Mouse (Mus musculus): ENCODE measurements around the gene Ctxn2. TPM values are rescaled to one million over a fixed set of nuclear protein-coding genes. Genes with fewer than 3 reads are reported as not detected.
A peak's percentile ranks its signal among the peaks of the same experiment; 100 is the strongest.

Gene Ctxn2
- total and polyA plus RNA-seq, 2 experiments from 2014 or later: 16.1 to 47.7 TPM

DNA sequence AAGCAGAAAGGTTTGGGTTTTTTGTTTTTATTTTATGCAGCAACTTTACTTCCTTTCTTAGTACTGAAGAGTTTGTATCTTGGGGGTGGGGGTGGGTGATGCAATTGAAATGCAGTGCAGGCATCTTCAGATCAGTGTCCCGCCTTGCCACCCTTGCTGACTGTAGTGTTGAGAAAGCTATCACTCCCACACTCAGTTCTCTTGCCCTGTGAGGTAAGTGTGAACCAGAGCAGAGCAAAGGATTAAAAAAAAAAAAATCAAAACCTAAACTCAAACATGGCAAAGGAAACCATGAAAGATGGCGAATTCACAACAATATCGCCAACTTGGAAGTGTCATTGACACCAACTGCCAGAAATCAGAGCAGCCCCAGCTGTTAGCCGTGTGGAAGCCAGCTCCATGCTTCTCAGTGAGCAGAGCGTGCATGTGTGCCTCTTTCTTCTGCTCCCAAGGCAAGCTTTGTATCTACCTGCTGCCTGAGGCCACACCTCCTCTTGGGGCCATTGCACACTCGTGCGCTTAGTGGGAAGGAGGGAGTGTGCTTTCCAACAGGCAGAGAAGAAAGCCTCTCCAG, 41.8 kb downstream of the Ctxn2 start:
- H3K27me3 ChIP-seq (ENCODE audit: insufficient read depth, low read length): no peaks in the 10 kb centered on the region
- no peaks in the 10 kb centered on the region for H3K36me3 ChIP-seq (ENCODE audit: insufficient read depth, low read length)
- WGBS: 83% methylated on average over 7 of the region's 7 CpGs
- no peak overlapping the region for H3K4me2 ChIP-seq (ENCODE audit: low read depth, low read length, poor library complexity, severe bottlenecking)
- no peaks in the 10 kb centered on the region for H3K4me1 ChIP-seq (ENCODE audit: insufficient read depth, low read length)
- no peak for DNase-seq (ENCODE audit: low spot score)
- no peak overlapping the region for H3K9ac ChIP-seq (replicated peaks; ENCODE audit: low read length, poor library complexity, severe bottlenecking)
- ATAC-seq (ENCODE audit: low FRiP score): no peak
- no peak for TF ChIP-seq CTCF (IDR thresholded peaks at IDR 0.05)
- no peak overlapping the region for H3K4me3 ChIP-seq (ENCODE audit: low read depth, low read length)
- H3K9me3 ChIP-seq (ENCODE audit: low read length): no peaks in the 10 kb centered on the region
- H3K27ac ChIP-seq (ENCODE audit: low read depth, low read length): no peak overlapping the region

DNA sequence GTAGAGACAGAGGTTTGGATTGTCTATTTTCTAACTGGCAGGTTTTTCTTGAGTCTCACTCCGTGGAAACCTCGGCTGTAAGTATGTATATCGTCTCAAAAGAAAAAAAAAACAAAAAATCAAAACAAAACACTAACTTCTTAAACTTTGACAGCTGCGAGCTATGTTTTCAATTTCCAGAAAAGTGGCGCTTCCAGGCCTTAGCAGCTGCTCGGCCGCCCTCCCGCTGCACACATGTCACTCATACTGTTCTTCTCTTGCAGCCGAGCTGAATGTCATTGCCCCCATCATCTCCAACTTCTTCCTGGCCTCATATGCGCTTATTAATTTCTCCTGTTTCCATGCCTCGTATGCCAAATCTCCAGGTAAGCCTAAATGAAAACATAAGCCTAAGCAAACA, 51.4 kb downstream of the Ctxn2 start:
- TF ChIP-seq CTCF (IDR thresholded peaks at IDR 0.05): no peak
- no peaks in the 10 kb centered on the region for H3K9me3 ChIP-seq (ENCODE audit: low read length)
- no peak overlapping the region for H3K4me2 ChIP-seq (ENCODE audit: low read depth, low read length, poor library complexity, severe bottlenecking)
- 72% methylated on average over 11 of the region's 11 CpGs for WGBS
- H3K4me3 ChIP-seq (ENCODE audit: low read depth, low read length): no peak overlapping the region
- no peak overlapping the region for H3K27ac ChIP-seq (ENCODE audit: low read depth, low read length)
- H3K27me3 ChIP-seq (ENCODE audit: insufficient read depth, low read length): no peaks in the 10 kb centered on the region
- ATAC-seq (ENCODE audit: low FRiP score) (no peak), DNase-seq (ENCODE audit: low spot score) (no peak)
- H3K4me1 ChIP-seq (ENCODE audit: insufficient read depth, low read length): no peaks in the 10 kb centered on the region
- no peak overlapping the region for H3K9ac ChIP-seq (replicated peaks; ENCODE audit: low read length, poor library complexity, severe bottlenecking)
- no peaks in the 10 kb centered on the region for H3K36me3 ChIP-seq (ENCODE audit: insufficient read depth, low read length)

DNA sequence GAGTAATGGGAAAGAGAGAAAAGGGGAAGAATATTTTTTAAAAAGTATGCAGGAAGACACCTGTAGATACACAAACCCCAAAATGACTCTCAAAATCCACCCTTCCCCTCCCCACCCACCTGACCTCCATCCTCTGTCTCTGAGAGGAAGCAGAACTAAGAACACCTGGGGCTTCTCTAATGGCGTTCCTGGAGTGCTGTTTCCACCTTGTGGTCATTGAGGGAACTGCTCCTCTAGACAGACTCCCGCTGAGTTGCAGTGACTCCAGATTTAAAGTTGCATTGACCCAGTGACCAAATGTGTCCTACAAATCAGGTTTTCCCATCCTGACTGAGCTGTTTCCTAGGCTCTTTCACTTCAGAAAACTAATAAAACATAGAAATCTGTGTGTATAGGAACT, 52.7 kb downstream of the Ctxn2 start:
- H3K9ac ChIP-seq (replicated peaks; ENCODE audit: low read length, poor library complexity, severe bottlenecking): no peak overlapping the region
- WGBS: 4% methylated on average over 2 of the region's 2 CpGs

DNA sequence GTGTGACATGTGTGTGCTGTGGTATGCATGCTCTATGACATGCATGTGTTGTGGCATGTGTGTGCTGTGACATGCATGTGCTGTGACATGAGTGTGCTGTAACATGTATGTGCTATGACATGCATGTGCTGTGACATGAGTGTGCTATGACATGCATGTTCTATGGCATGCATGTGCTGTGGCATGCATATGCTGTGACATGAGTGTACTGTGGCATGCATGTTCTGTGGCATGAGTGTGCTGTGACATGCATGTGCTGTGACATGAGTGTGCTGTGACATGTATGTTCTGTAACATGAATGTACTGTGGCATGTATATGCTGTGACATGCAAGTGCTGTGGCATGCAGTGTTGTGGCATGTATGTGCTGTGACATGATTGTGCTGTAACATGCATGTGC, 56.4 kb downstream of the Ctxn2 start:
- no peak for TF ChIP-seq CTCF (IDR thresholded peaks at IDR 0.05)
- DNase-seq (ENCODE audit: low spot score) (no peak), ATAC-seq (ENCODE audit: low FRiP score) (no peak)
- Histone ChIP-seq H3K4me3 (ENCODE audit: low read depth, low read length) (no peak overlapping the region), H3K4me1 (ENCODE audit: insufficient read depth, low read length) (no peaks in the 10 kb centered on the region), H3K27ac (ENCODE audit: low read depth, low read length) (no peak overlapping the region), H3K36me3 (ENCODE audit: insufficient read depth, low read length) (no peaks in the 10 kb centered on the region), H3K4me2 (ENCODE audit: low read depth, low read length, poor library complexity, severe bottlenecking) (no peak overlapping the region), H3K9ac (replicated peaks; ENCODE audit: low read length, poor library complexity, severe bottlenecking) (no peak overlapping the region), H3K27me3 (ENCODE audit: insufficient read depth, low read length) (no peaks in the 10 kb centered on the region), H3K9me3 (ENCODE audit: low read length) (no peaks in the 10 kb centered on the region)

More for the DNA sequence above, 52.7 kb downstream of the Ctxn2 start:
- no peaks in the 10 kb centered on the region for H3K36me3 ChIP-seq (ENCODE audit: insufficient read depth, low read length)
- H3K4me2 ChIP-seq (ENCODE audit: low read depth, low read length, poor library complexity, severe bottlenecking): no peak overlapping the region
- H3K4me3 ChIP-seq (ENCODE audit: low read depth, low read length): no peak overlapping the region
- no peaks in the 10 kb centered on the region for H3K4me1 ChIP-seq (ENCODE audit: insufficient read depth, low read length)
- peak; percentile 98 for TF ChIP-seq CTCF (IDR thresholded peaks at IDR 0.05)
- no peaks in the 10 kb centered on the region for H3K27me3 ChIP-seq (ENCODE audit: insufficient read depth, low read length)
- H3K27ac ChIP-seq (ENCODE audit: low read depth, low read length): no peak overlapping the region
- peak; percentile 79 for DNase-seq (ENCODE audit: low spot score)
- no peaks in the 10 kb centered on the region for H3K9me3 ChIP-seq (ENCODE audit: low read length)
- ATAC-seq (ENCODE audit: low FRiP score): 0 out of 2 replicates have a peak, but pooled peaks have one; percentile 47

DNA sequence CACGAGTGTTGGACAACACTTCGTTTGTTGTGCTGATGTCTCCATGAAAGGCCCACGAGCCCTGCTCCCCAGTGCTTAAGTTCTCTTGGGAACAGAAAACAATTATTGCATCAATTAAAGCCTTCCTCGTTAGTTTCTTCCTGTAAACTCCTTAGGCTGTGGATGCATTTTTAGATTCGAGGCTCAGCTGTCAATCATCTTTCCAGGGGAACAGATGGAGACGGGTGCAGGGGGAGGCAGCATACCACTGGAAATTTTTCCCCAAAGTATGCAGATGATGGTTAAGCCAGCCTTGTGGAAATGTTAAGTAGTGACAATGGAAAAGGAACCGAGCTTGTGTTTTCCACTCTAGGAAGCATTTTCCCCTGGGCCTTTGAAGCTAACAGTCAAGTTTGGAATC, 60.3 kb downstream of the Ctxn2 start:
- H3K9ac ChIP-seq (replicated peaks; ENCODE audit: low read length, poor library complexity, severe bottlenecking): no peak overlapping the region
- H3K36me3 ChIP-seq (ENCODE audit: insufficient read depth, low read length): no peaks in the 10 kb centered on the region
- WGBS: 63% methylated on average over 7 of the region's 7 CpGs
- TF ChIP-seq CTCF (IDR thresholded peaks at IDR 0.05): no peak
- no peaks in the 10 kb centered on the region for H3K9me3 ChIP-seq (ENCODE audit: low read length)
- no peaks in the 10 kb centered on the region for H3K27me3 ChIP-seq (ENCODE audit: insufficient read depth, low read length)
- H3K4me1 ChIP-seq (ENCODE audit: insufficient read depth, low read length): no peaks in the 10 kb centered on the region
- H3K27ac ChIP-seq (ENCODE audit: low read depth, low read length): no peak overlapping the region
- H3K4me2 ChIP-seq (ENCODE audit: low read depth, low read length, poor library complexity, severe bottlenecking): no peak overlapping the region
- no peak for DNase-seq (ENCODE audit: low spot score)
- no peak overlapping the region for H3K4me3 ChIP-seq (ENCODE audit: low read depth, low read length)
- ATAC-seq (ENCODE audit: low FRiP score): no peak

Other genes starting within 250 kb of the Ctxn2 start
- gene Slc24a5, start 68.6 kb upstream of the Ctxn2 start, total RNA-seq (2014; rRNA removed): 0.14 and 1.4 TPM in 2 replicates
- 4.7 and 5.0 TPM in 2 replicates for gene Slc24a5, start 68.6 kb upstream of the Ctxn2 start, polyA plus RNA-seq (2015; fragmentation: Nextera tagmentation; extraction: Ambion mirVana)
- gene Myef2, start 13.0 kb upstream of the Ctxn2 start, total RNA-seq (2014; rRNA removed): 73.0 and 100 TPM in 2 replicates
- gene Myef2, start 13.0 kb upstream of the Ctxn2 start, polyA plus RNA-seq (2015; fragmentation: Nextera tagmentation; extraction: Ambion mirVana): 152 and 174 TPM in 2 replicates
- 0.05 and 0.44 TPM in 2 replicates for gene Slc12a1, start 15.8 kb downstream of the Ctxn2 start, total RNA-seq (2014; rRNA removed)
- 0.06 TPM in 2 replicates for gene Slc12a1, start 15.8 kb downstream of the Ctxn2 start, polyA plus RNA-seq (2015; fragmentation: Nextera tagmentation; extraction: Ambion mirVana)
- gene Dut, start 110.5 kb downstream of the Ctxn2 start, total RNA-seq (2014; rRNA removed): 24.7 and 48.9 TPM in 2 replicates
- 85.6 and 88.2 TPM in 2 replicates for gene Dut, start 110.5 kb downstream of the Ctxn2 start, polyA plus RNA-seq (2015; fragmentation: Nextera tagmentation; extraction: Ambion mirVana)